Mouse (Mus musculus) erythroblast, embryonic 14.5 days (primary cell): Measurements from ENCODE around the gene Ak4.

Experiments
- GATA1 ChIP-seq: IDR thresholded peaks from 2 replicates; pipeline ENCODE4 v1.6.1; 2012; ENCODE audit warnings: low read length, inconsistent platforms, mixed read lengths
- TAL1 ChIP-seq: IDR thresholded peaks from 3 replicates; pipeline ENCODE4 v1.6.1; 2012; ENCODE audit warnings: low read length, inconsistent platforms, mixed read lengths

- no peak for TF ChIP-seq GATA1
- TF ChIP-seq TAL1: no peak
Observed at GRCm38 (mm10) chr4:101449344-101449743, 30.3 kb downstream of the Ak4 start.
